Mouse (Mus musculus): ENCODE measurements around the gene Zdhhc18. TPM values are rescaled to one million over a fixed set of nuclear protein-coding genes. Genes with fewer than 3 reads are reported as not detected.

Gene Zdhhc18
- total RNA-seq, 1 experiment from 2014 or later = 20.8 TPM

DNA sequence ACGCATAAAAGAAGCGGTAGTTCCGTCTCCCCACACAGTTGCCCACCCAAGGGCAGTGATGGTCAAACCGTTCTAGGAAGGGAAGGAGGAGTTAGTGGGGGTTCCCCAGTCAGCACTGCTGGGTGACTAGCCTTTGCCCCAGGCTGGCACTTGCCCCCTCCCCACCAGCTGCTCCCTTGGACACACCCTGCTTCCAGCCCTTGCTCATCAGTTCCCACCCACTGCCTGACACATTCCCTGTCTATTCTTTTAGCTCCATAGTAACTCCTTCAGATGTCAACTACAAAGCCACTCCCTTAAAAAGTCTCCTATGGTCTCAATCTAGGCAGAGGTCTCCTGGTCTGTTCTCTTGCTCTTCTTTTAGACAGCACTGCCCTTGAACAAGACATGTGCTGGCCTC is 36.1 kb downstream of the Zdhhc18 start:
- ATAC-seq (replicated peaks; ENCODE audit: insufficient number of reproducible peaks, low FRiP score, low TSS enrichment, poor library complexity, severe bottlenecking) = no peak

DNA sequence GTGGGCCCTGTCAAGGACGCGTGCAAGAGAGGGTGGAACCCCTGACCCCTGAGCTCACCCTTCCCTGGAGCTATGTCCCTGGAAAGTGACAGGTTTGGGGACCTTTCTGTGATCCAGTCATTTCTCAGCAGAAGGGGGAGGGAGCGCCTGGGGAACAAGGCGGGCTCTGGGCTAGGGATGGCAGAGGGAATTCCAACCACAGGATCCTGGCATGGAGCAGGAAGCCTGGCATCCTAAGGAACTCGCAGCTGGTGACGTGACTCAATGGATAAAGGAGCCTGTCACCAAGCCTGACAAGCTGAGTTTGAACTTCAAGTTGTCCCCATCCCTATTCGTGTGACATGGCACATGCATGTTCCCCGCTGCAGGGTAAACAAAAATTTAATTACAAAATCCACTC is 36.9 kb downstream of the Zdhhc18 start:
- ATAC-seq (replicated peaks; ENCODE audit: insufficient number of reproducible peaks, low FRiP score, low TSS enrichment, poor library complexity, severe bottlenecking) = no peak

DNA sequence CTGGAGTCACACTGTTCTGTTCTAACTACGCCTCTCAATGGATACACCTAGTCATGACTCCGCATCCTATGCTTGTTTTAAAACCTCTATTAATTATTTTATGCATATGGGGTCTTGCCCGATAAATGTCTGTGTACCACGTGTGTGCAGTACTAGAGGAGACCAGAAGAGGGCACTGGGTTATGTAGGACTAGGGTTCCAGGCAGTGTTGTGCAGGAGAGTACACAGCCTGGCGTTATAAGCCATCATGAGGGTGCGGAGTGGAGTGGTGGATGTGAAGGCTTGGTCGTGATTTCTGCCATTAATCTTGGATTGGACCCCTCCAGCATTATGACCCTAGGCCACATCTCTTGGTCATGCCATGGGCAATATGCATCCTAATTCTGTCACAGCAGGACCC is 37.5 kb downstream of the Zdhhc18 start:
- ATAC-seq (replicated peaks; ENCODE audit: insufficient number of reproducible peaks, low FRiP score, low TSS enrichment, poor library complexity, severe bottlenecking) = no peak

DNA sequence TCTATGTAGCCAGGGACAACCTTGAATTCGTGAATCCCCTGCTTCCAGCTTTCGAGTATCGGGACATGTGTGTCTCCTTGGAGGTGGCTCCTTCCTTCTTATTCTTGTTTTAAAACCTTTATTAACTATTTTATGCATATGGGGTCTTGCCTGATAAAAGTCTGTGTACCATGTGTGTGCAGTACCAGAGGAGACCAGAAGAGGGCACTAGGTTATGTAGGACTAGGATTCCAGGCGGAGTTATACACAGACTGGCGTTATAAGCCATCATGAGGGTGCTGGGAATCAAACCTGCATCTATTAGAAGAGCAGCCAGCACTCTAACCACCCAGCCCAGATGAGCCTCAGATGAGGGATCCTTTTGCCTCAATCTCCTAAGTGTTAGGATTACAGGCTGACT is 38.1 kb downstream of the Zdhhc18 start:
- ATAC-seq (replicated peaks; ENCODE audit: insufficient number of reproducible peaks, low FRiP score, low TSS enrichment, poor library complexity, severe bottlenecking) = no peak

DNA sequence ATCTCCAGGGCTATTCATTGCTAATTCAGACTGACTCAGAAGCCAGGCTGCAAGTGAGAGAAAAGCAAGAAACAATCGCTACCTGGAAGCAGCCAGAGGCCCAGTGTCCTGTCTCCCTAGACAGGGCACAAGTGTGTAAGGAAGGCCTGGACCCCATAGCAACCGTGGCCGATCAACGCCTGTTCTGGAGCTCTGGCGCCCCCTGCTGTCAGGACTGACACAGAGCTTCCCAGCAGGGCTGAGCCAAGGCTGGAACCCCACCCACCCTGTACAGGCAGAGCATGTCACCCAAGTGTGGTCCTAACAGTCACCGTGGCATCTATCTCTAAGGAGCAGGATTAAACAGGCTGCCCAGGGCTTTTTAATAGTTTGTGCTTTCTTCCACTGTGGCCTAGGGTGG is 40.2 kb downstream of the Zdhhc18 start:
- peak; percentile 83 for ATAC-seq (replicated peaks; ENCODE audit: insufficient number of reproducible peaks, low FRiP score, low TSS enrichment, poor library complexity, severe bottlenecking)

DNA sequence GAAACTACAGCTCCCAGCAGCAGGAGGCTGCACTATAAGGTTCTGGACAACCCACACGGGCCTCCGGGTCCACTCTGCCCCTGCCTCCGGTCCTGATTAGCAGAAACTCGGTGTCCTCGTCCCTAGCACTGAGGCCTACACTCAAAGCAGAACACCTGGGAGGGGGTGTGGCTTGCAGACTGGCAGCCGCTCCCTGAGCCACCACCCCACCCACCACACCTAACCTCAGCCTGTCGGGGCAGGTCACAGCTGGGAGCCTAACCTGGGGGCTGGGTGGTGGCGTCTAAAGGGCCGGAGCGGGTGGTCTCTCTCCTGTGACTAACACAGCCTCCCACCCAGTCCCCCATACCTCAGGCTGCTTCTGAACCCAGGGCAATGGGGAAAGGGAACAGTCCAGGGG is 42.7 kb downstream of the Zdhhc18 start:
- ATAC-seq (replicated peaks; ENCODE audit: insufficient number of reproducible peaks, low FRiP score, low TSS enrichment, poor library complexity, severe bottlenecking) = no peak

DNA sequence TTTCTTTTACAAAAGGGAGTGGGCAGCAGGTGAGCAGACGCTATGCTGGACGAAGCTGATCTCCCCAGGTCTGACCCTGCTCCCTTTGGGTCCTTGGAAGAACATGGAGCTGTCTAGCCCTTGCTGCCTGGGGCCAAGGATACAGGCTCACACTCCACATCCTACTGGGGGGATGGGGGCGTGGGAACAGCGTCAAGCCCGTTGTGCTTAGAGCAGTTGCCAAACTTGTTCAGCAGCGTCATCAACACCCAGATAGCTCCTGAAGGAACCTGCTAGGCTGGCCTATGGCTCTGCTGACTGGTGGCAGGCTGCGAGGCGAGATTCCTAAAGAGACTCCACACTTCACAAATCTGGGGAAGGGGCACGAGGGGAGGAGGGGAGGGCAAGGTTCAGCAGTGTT is 44.6 kb downstream of the Zdhhc18 start:
- no peak for ATAC-seq (replicated peaks; ENCODE audit: insufficient number of reproducible peaks, low FRiP score, low TSS enrichment, poor library complexity, severe bottlenecking)

DNA sequence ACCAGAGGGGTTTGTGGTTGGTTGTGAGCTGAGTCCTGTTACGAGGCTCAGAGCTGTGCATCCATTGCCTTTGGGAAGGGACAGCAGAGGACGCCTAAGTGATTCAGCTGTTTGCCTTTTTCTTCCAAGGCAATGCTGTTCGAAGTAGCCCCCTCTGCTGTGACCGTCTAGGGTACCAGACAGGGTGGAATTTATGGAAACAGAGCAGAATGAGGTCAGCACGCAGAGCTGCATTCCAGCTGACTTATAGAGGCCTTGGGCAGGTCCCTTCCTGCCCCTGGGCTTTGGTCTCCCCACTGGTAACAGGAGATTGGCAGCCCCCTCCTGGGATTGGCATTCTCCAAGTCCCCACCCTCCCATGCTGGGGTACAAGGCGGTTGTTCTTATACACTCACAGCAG is 45.1 kb downstream of the Zdhhc18 start:
- ATAC-seq (replicated peaks; ENCODE audit: insufficient number of reproducible peaks, low FRiP score, low TSS enrichment, poor library complexity, severe bottlenecking) = no peak

DNA sequence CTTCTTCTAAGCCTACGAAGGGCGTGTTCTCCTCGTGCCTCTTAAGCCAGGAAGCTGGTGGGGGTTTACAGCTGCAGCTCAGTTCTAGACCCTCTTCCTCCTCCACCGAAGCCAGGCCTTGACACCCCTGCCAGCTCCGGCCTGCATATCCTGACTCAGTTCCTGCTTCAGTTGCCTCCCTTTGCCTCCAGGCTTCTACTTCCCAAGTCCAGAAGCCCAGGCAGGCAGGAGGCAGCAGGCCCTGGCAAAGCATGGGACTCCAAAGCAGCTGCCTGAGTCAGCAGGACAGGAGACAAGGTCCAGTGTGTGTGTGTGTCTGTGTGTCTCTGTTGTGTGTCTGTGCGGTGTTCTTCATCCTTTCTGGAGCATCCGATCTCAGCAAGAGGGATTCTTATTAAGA is 45.8 kb downstream of the Zdhhc18 start:
- ATAC-seq (replicated peaks; ENCODE audit: insufficient number of reproducible peaks, low FRiP score, low TSS enrichment, poor library complexity, severe bottlenecking) = no peak

DNA sequence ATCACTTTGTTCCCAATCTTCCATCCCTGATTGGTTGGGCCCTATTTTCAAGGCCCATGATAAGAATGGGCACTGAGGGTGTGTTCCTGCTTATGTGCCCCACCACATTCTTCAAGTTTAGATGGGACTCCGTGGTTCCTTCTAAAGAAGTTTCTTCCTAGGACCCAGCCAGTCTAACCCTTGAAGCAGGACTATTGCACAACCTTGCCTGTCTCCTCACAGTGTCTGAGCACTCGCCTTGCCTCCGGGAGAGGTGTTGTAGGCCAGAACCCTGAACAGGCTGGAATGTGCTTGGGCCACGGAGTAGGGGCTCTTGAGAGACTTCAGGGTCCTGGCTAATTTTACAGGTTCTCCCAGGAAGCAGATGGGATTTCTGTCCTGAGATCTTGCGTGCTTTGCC is 46.9 kb downstream of the Zdhhc18 start:
- no peak for ATAC-seq (replicated peaks; ENCODE audit: insufficient number of reproducible peaks, low FRiP score, low TSS enrichment, poor library complexity, severe bottlenecking)

DNA sequence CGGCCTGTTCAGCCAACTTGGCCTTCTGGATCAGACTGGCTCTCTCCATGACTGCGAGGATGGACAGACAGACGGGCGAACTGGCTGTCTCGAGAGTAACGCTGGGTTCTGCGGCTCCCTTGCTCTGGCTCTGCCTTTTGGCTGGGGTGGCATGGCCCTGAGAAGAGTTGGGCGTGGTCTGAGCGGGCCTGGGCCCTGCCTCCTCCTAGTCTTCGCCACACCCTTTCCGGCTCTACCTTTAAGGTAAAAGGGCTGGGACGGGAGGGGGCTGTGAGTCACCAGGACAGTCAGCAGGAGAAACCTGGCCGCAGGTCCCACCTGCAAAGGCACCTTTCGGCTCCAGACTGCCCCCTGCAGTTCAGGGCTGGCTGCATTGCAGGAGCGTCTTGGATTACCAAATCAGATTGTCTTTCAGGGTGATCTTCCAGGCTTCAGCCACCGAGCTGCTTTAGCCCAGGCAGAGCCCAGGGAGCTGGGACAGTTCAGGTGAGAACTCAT is 48.2 kb downstream of the Zdhhc18 start, which contains the start of gene Sfn:
Gene Sfn (minus strand): TSS at position 448 of the 498 bp plus-strand sequence.
- ATAC-seq (replicated peaks; ENCODE audit: insufficient number of reproducible peaks, low FRiP score, low TSS enrichment, poor library complexity, severe bottlenecking) = peak; percentile 20; the same call in 1 of the 2 replicates

DNA sequence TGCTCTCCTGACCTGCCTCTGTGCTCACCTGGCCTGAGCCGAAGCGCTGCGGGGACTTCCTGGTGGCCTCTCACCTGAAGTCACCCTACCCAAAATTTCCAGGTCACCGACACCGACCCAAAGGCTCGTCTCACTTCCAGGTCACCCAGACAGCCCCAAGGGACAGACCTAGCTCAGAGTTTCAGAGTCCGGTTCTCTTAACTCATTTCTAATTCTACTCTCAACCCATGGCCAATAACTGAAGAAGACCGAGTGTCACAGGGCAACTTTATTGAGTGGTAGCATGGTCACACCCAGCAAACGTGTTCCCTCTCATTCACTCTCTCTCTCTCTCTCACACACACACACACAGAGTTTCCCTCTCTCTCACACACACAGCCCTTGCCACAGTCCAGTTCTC is 49.6 kb downstream of the Zdhhc18 start:
- ATAC-seq (replicated peaks; ENCODE audit: insufficient number of reproducible peaks, low FRiP score, low TSS enrichment, poor library complexity, severe bottlenecking) = no peak

DNA sequence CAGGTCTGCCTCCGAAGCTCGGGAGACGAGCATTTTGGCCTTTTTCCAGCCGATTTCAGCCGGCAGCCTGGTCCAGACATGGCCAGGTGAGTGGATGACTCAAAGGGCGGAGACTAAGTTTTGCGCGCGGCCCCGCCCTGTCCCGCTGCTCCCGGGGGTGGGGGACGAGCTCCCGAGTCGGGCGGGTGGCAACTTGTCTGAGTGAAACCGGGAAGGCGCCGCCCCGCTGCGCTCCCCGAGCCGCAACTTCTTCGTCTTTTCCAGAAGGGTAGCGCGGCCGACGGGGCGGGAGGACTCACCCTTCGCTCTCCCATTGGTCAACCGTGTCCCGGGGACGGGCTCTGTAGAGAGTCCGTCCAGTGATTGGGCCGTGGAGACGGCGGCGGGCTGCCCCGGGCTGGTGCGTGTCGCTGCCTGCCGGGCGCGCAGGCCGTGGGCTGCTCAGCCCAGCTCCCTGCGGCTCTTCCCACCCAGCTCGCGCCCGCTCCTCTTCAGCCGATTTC is 50.3 kb downstream of the Zdhhc18 start:
- peak; percentile 93 for ATAC-seq (replicated peaks; ENCODE audit: insufficient number of reproducible peaks, low FRiP score, low TSS enrichment, poor library complexity, severe bottlenecking)

DNA sequence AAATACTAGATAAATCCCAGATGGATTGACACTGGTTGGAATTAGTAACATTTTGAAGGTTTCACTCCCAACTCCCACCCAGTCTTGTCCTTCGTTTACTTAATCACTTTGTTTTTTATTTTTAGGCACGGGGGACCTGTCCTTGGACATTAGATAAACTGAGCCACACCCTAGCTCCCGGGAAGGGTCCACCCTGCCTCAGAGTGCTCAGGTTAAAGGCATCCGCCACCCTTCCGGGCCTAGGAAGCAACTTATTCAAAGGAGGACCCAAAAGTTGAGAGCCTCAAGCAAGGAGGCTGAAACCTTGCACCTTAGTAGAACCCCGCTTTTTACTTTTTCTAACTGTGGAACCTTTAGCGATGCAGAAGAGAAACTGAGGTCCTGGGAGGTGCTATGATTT is 50.8 kb downstream of the Zdhhc18 start:
- no peak for ATAC-seq (replicated peaks; ENCODE audit: insufficient number of reproducible peaks, low FRiP score, low TSS enrichment, poor library complexity, severe bottlenecking)

DNA sequence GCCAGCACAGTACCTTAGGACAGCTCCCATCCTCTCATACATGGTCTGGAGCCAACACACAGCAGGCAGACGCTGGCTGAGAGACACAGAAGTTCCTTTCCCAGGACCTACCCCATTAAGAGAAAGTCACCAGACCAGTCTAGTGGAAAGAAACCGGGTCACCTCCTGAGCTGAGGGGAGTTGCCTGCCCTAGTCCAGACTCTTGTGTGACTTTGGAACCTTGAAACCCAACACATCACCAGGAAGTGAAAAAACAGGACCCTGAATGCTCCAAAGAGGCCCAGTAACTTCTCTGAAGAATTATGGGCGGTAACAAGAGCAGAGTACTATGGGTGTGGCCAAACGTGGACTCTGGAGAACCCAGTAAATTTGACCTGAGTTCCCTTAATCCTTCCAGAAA is 51.3 kb downstream of the Zdhhc18 start:
- ATAC-seq (replicated peaks; ENCODE audit: insufficient number of reproducible peaks, low FRiP score, low TSS enrichment, poor library complexity, severe bottlenecking) = no peak

DNA sequence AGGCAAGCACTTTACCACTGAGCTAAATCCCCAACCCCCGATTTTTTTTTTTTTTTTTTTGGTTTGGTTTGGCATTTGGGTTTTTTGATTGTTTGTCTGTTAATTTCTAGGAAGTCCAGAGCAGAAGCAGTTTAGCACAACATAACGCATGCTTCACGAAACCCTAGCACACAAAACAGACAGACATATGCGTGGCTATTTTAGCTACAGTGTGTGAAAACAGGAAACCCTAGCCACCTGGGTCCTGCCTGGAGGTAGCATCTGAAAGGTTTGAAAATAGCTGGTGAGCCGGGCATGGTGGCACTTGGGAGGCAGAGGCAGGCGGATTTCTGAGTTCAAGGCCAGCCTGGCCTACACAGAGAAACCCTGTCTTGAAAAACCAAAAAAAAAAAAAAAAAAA is 53.9 kb downstream of the Zdhhc18 start:
- ATAC-seq (replicated peaks; ENCODE audit: insufficient number of reproducible peaks, low FRiP score, low TSS enrichment, poor library complexity, severe bottlenecking) = no peak

DNA sequence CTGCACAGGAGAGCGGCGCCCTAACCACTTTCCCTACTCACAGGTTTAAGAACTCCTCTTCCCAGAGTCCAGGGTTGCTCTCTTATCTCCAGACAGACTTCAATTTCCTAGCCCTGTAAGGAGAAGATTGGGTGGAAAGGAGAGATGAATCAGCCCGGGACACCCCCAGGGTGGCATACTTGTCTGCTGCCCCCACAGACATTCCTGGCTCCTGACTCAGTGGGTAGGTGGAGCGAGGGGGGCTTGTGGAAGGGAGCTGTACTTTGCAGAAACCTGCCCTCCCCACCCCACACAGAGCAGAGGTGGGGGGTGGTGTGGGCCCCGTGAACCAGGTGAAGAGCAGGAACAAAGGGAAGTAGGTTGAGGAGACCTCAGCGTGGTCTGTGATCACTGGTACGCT is 54.4 kb downstream of the Zdhhc18 start:
- ATAC-seq (replicated peaks; ENCODE audit: insufficient number of reproducible peaks, low FRiP score, low TSS enrichment, poor library complexity, severe bottlenecking) = no peak

DNA sequence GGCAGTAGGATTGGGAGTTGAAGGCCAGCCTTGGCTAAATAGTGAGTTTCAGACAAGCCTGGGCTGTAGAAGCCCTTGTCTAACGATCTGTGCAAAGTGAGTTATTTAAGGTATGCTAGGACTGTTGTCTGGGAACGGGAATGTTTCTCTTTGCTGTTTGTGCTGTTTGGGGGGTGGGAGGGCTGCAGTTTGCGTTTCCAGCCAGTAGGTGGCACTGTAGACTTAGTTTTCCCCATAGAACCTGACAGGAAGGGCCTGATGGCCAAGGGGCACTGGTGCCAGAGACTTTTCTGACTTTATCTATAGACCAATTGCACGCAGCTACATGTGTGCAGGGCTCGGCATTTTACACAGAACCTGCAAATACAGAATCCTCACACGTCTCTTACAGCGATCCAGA is 57.4 kb downstream of the Zdhhc18 start:
- peak; percentile 81 for ATAC-seq (replicated peaks; ENCODE audit: insufficient number of reproducible peaks, low FRiP score, low TSS enrichment, poor library complexity, severe bottlenecking)

DNA sequence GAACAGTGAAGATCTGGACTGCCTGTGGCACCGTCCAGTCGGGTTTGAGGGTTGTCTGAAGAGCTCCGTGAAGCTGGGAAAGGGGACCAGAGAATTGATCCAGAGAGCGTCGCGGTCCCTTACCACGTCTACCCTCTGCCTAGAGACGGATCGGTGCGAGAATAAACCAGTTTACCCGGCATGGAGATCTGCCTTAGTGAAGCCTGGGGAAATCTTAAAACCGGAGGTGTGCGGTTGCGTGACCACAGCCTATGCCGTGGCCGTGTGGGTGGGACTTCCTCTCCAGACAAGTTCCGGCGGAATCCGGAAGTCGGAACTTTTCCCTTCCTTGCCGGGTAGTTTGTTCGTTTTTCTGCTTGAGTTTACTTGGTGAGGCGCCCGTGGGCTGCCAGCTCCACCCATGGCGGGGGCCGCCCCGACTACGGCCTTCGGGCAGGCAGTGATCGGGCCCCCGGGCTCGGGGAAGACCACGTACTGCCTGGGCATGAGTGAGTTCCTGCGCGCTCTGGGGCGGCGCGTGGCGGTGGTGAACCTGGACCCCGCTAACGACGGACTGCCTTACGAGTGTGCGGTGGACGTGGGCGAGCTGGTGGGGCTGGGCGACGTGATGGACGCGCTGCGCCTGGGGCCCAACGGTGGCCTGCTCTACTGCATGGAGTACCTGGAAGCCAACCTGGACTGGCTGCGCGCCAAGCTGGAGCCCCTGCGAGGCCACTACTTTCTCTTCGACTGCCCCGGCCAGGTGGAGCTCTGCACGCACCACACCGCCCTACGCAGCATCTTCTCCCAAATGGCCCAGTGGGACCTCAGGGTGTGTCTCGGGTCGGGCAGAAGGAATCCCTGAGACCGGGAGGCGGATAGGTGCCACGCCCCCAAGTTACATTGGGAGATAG is 65.6 kb downstream of the Zdhhc18 start, which contains the start of gene Gpn2:
Gene Gpn2 (plus strand): TSS at position 304 of the 893 bp plus-strand sequence.
- peak; percentile 88 for ATAC-seq (replicated peaks; ENCODE audit: insufficient number of reproducible peaks, low FRiP score, low TSS enrichment, poor library complexity, severe bottlenecking)

DNA sequence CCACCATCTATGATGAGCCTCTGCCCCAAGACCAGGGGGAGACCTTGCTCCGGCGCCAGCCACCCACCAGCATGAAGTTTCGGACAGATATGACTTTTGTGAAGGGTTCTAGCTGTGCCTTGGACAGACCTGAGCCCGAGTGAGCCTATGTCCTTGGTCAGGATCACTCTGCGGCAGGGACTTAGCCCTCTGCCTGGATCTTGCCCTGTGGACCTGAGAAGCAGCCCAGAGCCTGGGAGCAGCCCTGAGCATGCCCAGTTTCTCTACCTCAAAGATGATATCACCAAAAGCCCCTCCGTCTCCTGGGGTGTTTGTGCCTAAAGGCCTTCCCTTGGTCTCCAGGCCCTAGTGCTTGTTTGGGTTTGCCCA is 66.3 kb downstream of the Zdhhc18 start:
- 0 out of 2 replicates have a peak, but pooled peaks have one; percentile 2 for ATAC-seq (replicated peaks; ENCODE audit: insufficient number of reproducible peaks, low FRiP score, low TSS enrichment, poor library complexity, severe bottlenecking)
